Mouse (Mus musculus) forebrain, embryonic 16.5 days (tissue): ENCODE measurements around the gene Cstad. TPM values are rescaled to one million over a fixed set of nuclear protein-coding genes. Genes with fewer than 3 reads are reported as not detected.

ENCODE experiments used
- ATAC-seq: fragments of 200-750 bp; cut with Nextera tagmentation; 2 replicates; pipeline ENCODE4 v1.8.0; 2017; ENCODE audit warnings: mild to moderate bottlenecking, moderate library complexity
- H3K27ac ChIP-seq: fragments of 300-500 bp; sonication (generic); 2 replicates; pipeline ENCODE4 v1.5.1; 2014; ENCODE audit warnings: low read length, control low read depth
- H3K27me3 ChIP-seq: fragments of 300-500 bp; sonication (generic); replicated peaks from 2 replicates; pipeline ENCODE4 v1.6.1; 2014; ENCODE audit warnings: low read length; ENCODE audit not compliant: control insufficient read depth, insufficient read depth
- H3K36me3 ChIP-seq: fragments of 300-500 bp; sonication (generic); 2 replicates; pipeline ENCODE4 v1.6.1; 2014; ENCODE audit not compliant: control insufficient read depth, insufficient read depth
- H3K4me1 ChIP-seq: fragments of 300-500 bp; sonication (generic); replicated peaks from 2 replicates; pipeline ENCODE4 v1.6.1; 2014; ENCODE audit warnings: low read length; ENCODE audit not compliant: control insufficient read depth, insufficient read depth
- H3K4me2 ChIP-seq: fragments of 300-500 bp; sonication (generic); 2 replicates; pipeline ENCODE4 v1.6.1; 2014; ENCODE audit warnings: mild to moderate bottlenecking, low read length, control low read depth
- H3K4me3 ChIP-seq: fragments of 300-500 bp; sonication (generic); replicated peaks from 2 replicates; pipeline ENCODE4 v1.5.1; 2014; ENCODE audit warnings: mild to moderate bottlenecking, low read length, control low read depth
- H3K9ac ChIP-seq: fragments of 300-500 bp; sonication (generic); replicated peaks from 2 replicates; pipeline ENCODE4 v1.6.1; 2014; ENCODE audit warnings: low read depth, low read length, control low read depth
- H3K9me3 ChIP-seq: fragments of 300-500 bp; sonication (generic); 2 replicates; pipeline ENCODE4 v1.6.1; 2016; ENCODE audit warnings: low read length; ENCODE audit not compliant: control insufficient read depth
- WGBS: fragments of 180-500 bp; shearing (Covaris S2); extraction: QIAGEN DNeasy Blood & Tissue Kit; methylation state at CpG from one replicate; pipeline ENCODE4 v1.1.7; 2014; 5-methylcytosine and 5-hydroxymethylcytosine counted together
- polyA plus RNA-seq: library from polyadenylated mRNA; unstranded; fragments of >200 nt; fragmentation: Nextera tagmentation; extraction: Ambion mirVana; gene quantifications from 2 replicates; pipeline ENCODE4 v1.2.1, GENCODE M21; 2015

The Cstad gene
- polyA plus RNA-seq, 1 experiment from 2014 or later: 0.89 TPM

GRCm38 (mm10) chr2:30562553-30562952 is 32.3 kb upstream of the Cstad start:
- H3K4me1 ChIP-seq: no peaks in the 10 kb centered on the region
- H3K36me3 ChIP-seq: no peaks in the 10 kb centered on the region
- no peaks in the 10 kb centered on the region for H3K9me3 ChIP-seq
- H3K9ac ChIP-seq: no peak overlapping the region
- 90% methylated on average over 3 of the region's 3 CpGs for WGBS
- H3K27me3 ChIP-seq: no peaks in the 10 kb centered on the region
- no peak overlapping the region for H3K27ac ChIP-seq
- H3K4me2 ChIP-seq: no peak overlapping the region
- no peak for ATAC-seq
- no peak overlapping the region for H3K4me3 ChIP-seq

- Histone ChIP-seq H3K36me3 (no peaks in the 10 kb centered on the region), H3K4me2 (no peak overlapping the region), H3K4me3 (no peak overlapping the region), H3K27ac (no peak overlapping the region), H3K4me1 (no peaks in the 10 kb centered on the region), H3K27me3 (no peaks in the 10 kb centered on the region), H3K9me3 (no peaks in the 10 kb centered on the region), H3K9ac (no peak overlapping the region)
- ATAC-seq: no peak
- 93% methylated on average over 4 of the region's 4 CpGs for WGBS
Observed at GRCm38 (mm10) chr2:30571647-30572046, 23.2 kb upstream of the Cstad start.

- Histone ChIP-seq H3K9me3 (no peaks in the 10 kb centered on the region), H3K27me3 (no peaks in the 10 kb centered on the region), H3K4me2 (no peak overlapping the region), H3K4me1 (no peaks in the 10 kb centered on the region), H3K9ac (no peak overlapping the region), H3K27ac (no peak overlapping the region), H3K36me3 (no peaks in the 10 kb centered on the region), H3K4me3 (no peak overlapping the region)
- 87% methylated on average over 4 of the region's 4 CpGs for WGBS
- no peak for ATAC-seq
Observed at GRCm38 (mm10) chr2:30573522-30573921, 21.3 kb upstream of the Cstad start.

GRCm38 (mm10) chr2:30577010-30577409 is 17.8 kb upstream of the Cstad start:
- no peak overlapping the region for H3K27ac ChIP-seq
- H3K9me3 ChIP-seq: peaks cover 5% of the 10 kb centered on the region; the same call in 1 of the 2 replicates
- H3K4me2 ChIP-seq: no peak overlapping the region
- H3K4me3 ChIP-seq: no peak overlapping the region
- no peak overlapping the region for H3K9ac ChIP-seq
- no peaks in the 10 kb centered on the region for H3K36me3 ChIP-seq
- 93% methylated on average over 9 of the region's 9 CpGs for WGBS
- no peaks in the 10 kb centered on the region for H3K27me3 ChIP-seq
- no peaks in the 10 kb centered on the region for H3K4me1 ChIP-seq
- no peak for ATAC-seq

GRCm38 (mm10) chr2:30578006-30578405 is 16.8 kb upstream of the Cstad start:
- no peaks in the 10 kb centered on the region for H3K36me3 ChIP-seq
- H3K4me3 ChIP-seq: no peak overlapping the region
- H3K27me3 ChIP-seq: no peaks in the 10 kb centered on the region
- H3K4me2 ChIP-seq: no peak overlapping the region
- H3K9me3 ChIP-seq: peaks cover 5% of the 10 kb centered on the region; the same call in 1 of the 2 replicates
- ATAC-seq: no peak
- WGBS: 63% methylated on average over 2 of the region's 2 CpGs
- no peak overlapping the region for H3K27ac ChIP-seq
- H3K9ac ChIP-seq: no peak overlapping the region
- H3K4me1 ChIP-seq: no peaks in the 10 kb centered on the region

- no peaks in the 10 kb centered on the region for H3K9me3 ChIP-seq
- no peak overlapping the region for H3K9ac ChIP-seq
- H3K4me1 ChIP-seq: peaks cover 4% of the 10 kb centered on the region
- no peak overlapping the region for H3K4me3 ChIP-seq
- no peak overlapping the region for H3K4me2 ChIP-seq
- no peaks in the 10 kb centered on the region for H3K27me3 ChIP-seq
- no peak overlapping the region for H3K27ac ChIP-seq
- H3K36me3 ChIP-seq: no peaks in the 10 kb centered on the region
- no peak for ATAC-seq
- 29% methylated on average over 8 of the region's 8 CpGs for WGBS
Observed at GRCm38 (mm10) chr2:30587161-30587560, 7.7 kb upstream of the Cstad start.

- whole genome bisulfite sequencing: 65% methylated on average over 2 of the region's 2 CpGs
- ATAC-seq: no peak
- H3K4me2 ChIP-seq: no peak overlapping the region
- H3K4me1 ChIP-seq: peaks cover 4% of the 10 kb centered on the region
- H3K9ac ChIP-seq: no peak overlapping the region
- H3K4me3 ChIP-seq: no peak overlapping the region
- H3K36me3 ChIP-seq: no peaks in the 10 kb centered on the region
- no peaks in the 10 kb centered on the region for H3K9me3 ChIP-seq
- H3K27ac ChIP-seq: no peak overlapping the region
- no peaks in the 10 kb centered on the region for H3K27me3 ChIP-seq
Observed at GRCm38 (mm10) chr2:30587671-30588070, 7.2 kb upstream of the Cstad start.

- Histone ChIP-seq H3K36me3 (no peaks in the 10 kb centered on the region), H3K9me3 (no peaks in the 10 kb centered on the region), H3K9ac (no peak overlapping the region), H3K4me2 (no peak overlapping the region), H3K4me1 (peaks cover 15% of the 10 kb centered on the region), H3K27me3 (no peaks in the 10 kb centered on the region), H3K4me3 (no peak overlapping the region), H3K27ac (no peak overlapping the region)
- ATAC-seq: no peak
- WGBS: 81% methylated on average over 4 of the region's 4 CpGs
Observed at GRCm38 (mm10) chr2:30588985-30589511, 5.8 kb upstream of the Cstad start.

GRCm38 (mm10) chr2:30589781-30590180 is 5.1 kb upstream of the Cstad start:
- H3K9me3 ChIP-seq: no peaks in the 10 kb centered on the region
- ATAC-seq: no peak
- H3K36me3 ChIP-seq: no peaks in the 10 kb centered on the region
- H3K27me3 ChIP-seq: no peaks in the 10 kb centered on the region
- no peak overlapping the region for H3K4me3 ChIP-seq
- H3K4me2 ChIP-seq: no peak overlapping the region
- 80% methylated on average over 4 of the region's 4 CpGs for WGBS
- H3K9ac ChIP-seq: no peak overlapping the region
- H3K4me1 ChIP-seq: peaks cover 21% of the 10 kb centered on the region
- H3K27ac ChIP-seq: no peak overlapping the region

GRCm38 (mm10) chr2:30590909-30591308 is 3.9 kb upstream of the Cstad start:
- Histone ChIP-seq H3K4me2 (peak overlapping the region; percentile 57), H3K4me3 (no peak overlapping the region), H3K27me3 (no peaks in the 10 kb centered on the region), H3K4me1 (peaks cover 29% of the 10 kb centered on the region), H3K9me3 (no peaks in the 10 kb centered on the region), H3K36me3 (no peaks in the 10 kb centered on the region), H3K9ac (peak overlapping the region; percentile 48), H3K27ac (peak overlapping the region; percentile 16; the same call in 1 of the 2 replicates)
- peak; percentile 74 for ATAC-seq
- WGBS: 4% methylated on average over 3 of the region's 3 CpGs
